15 mouse cellular contexts compared by ENCODE assay signal in genomic region chr10:58459896-58460295, GRCm38 (mm10).
"Had no signal": no experiment of that assay in that cellular context is flagged by ENCODE, and none has a peak within 500 bp of the region (broad histone marks: within the 10 kb centered on the region; RNA-seq: fewer than 3 reads in every experiment).

No protein-coding gene starts in this region.

- H3K27ac ChIP-seq: kidney, postnatal 0 days; limb, embryonic 12.5 days; midbrain, embryonic 15.5 days; neural tube, embryonic 13.5 days; stomach, embryonic 15.5 days had no signal

- DNase-seq: kidney, adult 9 months; kidney, postnatal 36 days; layer of hippocampus, adult 9-11 months; lung, embryonic 14.5 days; retina, postnatal 1 day; right cerebral cortex, postnatal 4 days; spleen, adult 18-20 months; thymus, postnatal 36 days had no signal

- H3K9ac ChIP-seq: limb, embryonic 12.5 days; lung, embryonic 14.5 days; midbrain, embryonic 15.5 days; neural tube, embryonic 13.5 days; stomach, embryonic 15.5 days had no signal

- H3K9me3 ChIP-seq: limb, embryonic 12.5 days; midbrain, embryonic 15.5 days; neural tube, embryonic 13.5 days; stomach, embryonic 15.5 days had no signal

- ATAC-seq: inflammation-experienced regulatory T-cells, adult 6 months; midbrain, embryonic 15.5 days had no signal

- H3K4me2 ChIP-seq: limb, embryonic 12.5 days; lung, embryonic 14.5 days; midbrain, embryonic 11.5 days; midbrain, embryonic 15.5 days; neural tube, embryonic 13.5 days; stomach, embryonic 15.5 days had no signal

- H3K27me3 ChIP-seq: limb, embryonic 12.5 days; midbrain, embryonic 15.5 days; neural tube, embryonic 13.5 days; stomach, embryonic 15.5 days had no signal

- H3K4me3 ChIP-seq: limb, embryonic 12.5 days; midbrain, embryonic 15.5 days; neural tube, embryonic 13.5 days; stomach, embryonic 15.5 days had no signal

- H3K4me1 ChIP-seq: limb, embryonic 12.5 days; midbrain, embryonic 15.5 days; neural tube, embryonic 13.5 days; stomach, embryonic 15.5 days had no signal
